Mouse (Mus musculus) cerebellum, adult 2 months (tissue): ENCODE data around the gene 1700013G24Rik.

Source experiments
- CTCF ChIP-seq: fragments of 200-500 bp; IDR thresholded peaks from 2 replicates; pipeline ENCODE4 v1.5.1; 2011; ENCODE audit warnings: low read depth, mild to moderate bottlenecking, control low read depth, low read length, moderate library complexity, borderline replicate concordance; ENCODE audit not compliant: insufficient read depth
- POLR2A ChIP-seq: fragments of 200-500 bp; IDR thresholded peaks from 2 replicates; pipeline ENCODE4 v1.6.1; 2011; ENCODE audit warnings: low read length, control low read depth, borderline replicate concordance; ENCODE audit not compliant: insufficient read depth

GRCm38 (mm10) chr4:137448197-137448596 lies 4.9 kb upstream of the 1700013G24Rik start:
- TF ChIP-seq CTCF (no peak), POLR2A (no peak)
